Mouse (Mus musculus): ENCODE measurements around the gene Tecpr2. TPM values are rescaled to one million over a fixed set of nuclear protein-coding genes. Genes with fewer than 3 reads are reported as not detected.

Tecpr2 gene
- polyA plus RNA-seq, 1 experiment from 2014 or later = 2.3 TPM

DNA sequence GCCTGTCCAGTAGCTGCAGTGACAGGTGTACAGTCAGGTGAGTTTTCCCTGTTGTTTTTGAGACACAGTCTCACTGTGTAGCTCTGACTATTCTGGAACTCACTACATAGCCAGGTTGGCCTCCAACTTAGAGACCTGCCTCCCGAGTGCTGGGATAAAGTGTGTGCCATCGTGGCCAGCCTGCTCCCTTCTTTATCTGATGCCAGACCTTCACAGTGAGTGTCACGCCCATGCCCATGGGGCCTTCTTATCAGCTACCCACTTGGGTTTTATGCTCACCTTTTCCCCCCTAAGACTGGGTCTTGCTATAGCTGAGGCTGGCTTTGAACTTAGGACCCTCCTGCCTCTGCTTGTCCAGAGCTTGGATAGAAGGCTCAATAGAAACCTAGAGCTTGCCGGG is 19.0 kb upstream of the Tecpr2 start:
- Histone ChIP-seq H3K9me3 (ENCODE audit: control insufficient read depth, low read length) (no peaks in the 10 kb centered on the region), H3K4me3 (ENCODE audit: control insufficient read depth in 1 of 2, insufficient read depth in 1 of 2, low read depth in 1 of 2, low read length in 2 of 2) (no peak overlapping the region), H3K9ac (ENCODE audit: low read length) (no peak overlapping the region), H3K27me3 (ENCODE audit: control insufficient read depth, insufficient read depth, low read length) (no peaks in the 10 kb centered on the region), H3K4me2 (ENCODE audit: low read length) (no peak overlapping the region), H3K36me3 (ENCODE audit: control insufficient read depth, insufficient read depth, low read length) (peaks cover 92% of the 10 kb centered on the region), H3K4me1 (ENCODE audit: control insufficient read depth in 2 of 2, insufficient read depth in 2 of 2, low read length in 2 of 2) (no peaks in the 10 kb centered on the region), H3K27ac (replicated peaks in 1 of 2; ENCODE audit: control insufficient read depth in 1 of 2, insufficient read depth in 1 of 2, low read depth in 2 of 2, low read length in 2 of 2) (no peak overlapping the region)
- 76% methylated on average over 4 of the region's 4 CpGs for WGBS
- ATAC-seq (ENCODE audit: insufficient number of reproducible peaks, insufficient read depth, low FRiP score, low read depth) = no peak

DNA sequence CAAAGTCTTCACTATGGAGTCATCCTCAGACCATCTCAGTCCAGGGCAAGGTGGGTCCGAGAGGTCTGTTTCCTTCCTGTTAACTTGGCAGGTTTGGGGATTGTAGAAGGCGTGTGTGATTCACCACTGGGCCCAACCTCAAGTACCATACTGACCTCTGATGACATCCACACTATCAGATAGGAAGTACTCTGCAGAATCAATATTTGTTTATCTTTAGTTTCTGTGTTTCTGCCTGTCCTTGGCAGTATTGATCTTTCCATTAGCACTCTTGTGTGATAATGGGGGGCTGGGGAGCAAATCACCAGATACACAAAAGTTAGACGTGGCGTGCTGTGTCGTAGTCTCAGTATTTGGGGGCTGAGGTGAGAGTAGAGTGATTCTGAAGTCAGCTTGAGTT is 17.8 kb upstream of the Tecpr2 start:
- no peak for ATAC-seq (ENCODE audit: insufficient number of reproducible peaks, insufficient read depth, low FRiP score, low read depth)
- Histone ChIP-seq H3K27me3 (ENCODE audit: control insufficient read depth, insufficient read depth, low read length) (no peaks in the 10 kb centered on the region), H3K27ac (replicated peaks in 1 of 2; ENCODE audit: control insufficient read depth in 1 of 2, insufficient read depth in 1 of 2, low read depth in 2 of 2, low read length in 2 of 2) (no peak overlapping the region), H3K4me3 (ENCODE audit: control insufficient read depth in 1 of 2, insufficient read depth in 1 of 2, low read depth in 1 of 2, low read length in 2 of 2) (no peak overlapping the region), H3K9ac (ENCODE audit: low read length) (no peak overlapping the region), H3K9me3 (ENCODE audit: control insufficient read depth, low read length) (no peaks in the 10 kb centered on the region), H3K4me2 (ENCODE audit: low read length) (no peak overlapping the region), H3K4me1 (ENCODE audit: control insufficient read depth in 2 of 2, insufficient read depth in 2 of 2, low read length in 2 of 2) (no peaks in the 10 kb centered on the region), H3K36me3 (ENCODE audit: control insufficient read depth, insufficient read depth, low read length) (peaks cover 94% of the 10 kb centered on the region)
- WGBS = 87% methylated on average over 5 of the region's 5 CpGs

DNA sequence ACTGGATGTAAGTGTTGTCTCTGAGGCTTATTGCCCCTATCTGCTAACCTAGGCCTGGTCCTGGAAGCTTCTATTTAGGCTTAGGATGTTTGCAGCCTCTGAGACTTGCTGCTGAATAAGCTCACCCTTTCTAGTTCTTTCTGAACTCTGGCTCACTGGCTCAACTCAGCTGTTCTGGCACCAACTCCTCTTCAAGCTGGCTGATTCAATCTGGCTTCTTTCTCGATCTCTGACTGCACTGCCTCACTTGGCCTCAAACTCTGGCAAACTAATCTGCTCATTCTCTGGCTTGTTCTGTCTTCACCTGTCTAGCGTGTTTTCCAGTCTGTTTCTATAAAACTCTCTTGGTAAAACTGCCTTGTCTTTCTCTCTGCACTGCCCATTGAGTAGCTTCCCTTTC is 13.7 kb upstream of the Tecpr2 start:
- Histone ChIP-seq H3K27ac (replicated peaks in 1 of 2; ENCODE audit: control insufficient read depth in 1 of 2, insufficient read depth in 1 of 2, low read depth in 2 of 2, low read length in 2 of 2) (no peak overlapping the region), H3K4me3 (ENCODE audit: control insufficient read depth in 1 of 2, insufficient read depth in 1 of 2, low read depth in 1 of 2, low read length in 2 of 2) (no peak overlapping the region), H3K9ac (ENCODE audit: low read length) (no peak overlapping the region), H3K4me1 (ENCODE audit: control insufficient read depth in 2 of 2, insufficient read depth in 2 of 2, low read length in 2 of 2) (no peaks in the 10 kb centered on the region), H3K36me3 (ENCODE audit: control insufficient read depth, insufficient read depth, low read length) (peaks cover 91% of the 10 kb centered on the region), H3K27me3 (ENCODE audit: control insufficient read depth, insufficient read depth, low read length) (no peaks in the 10 kb centered on the region), H3K9me3 (ENCODE audit: control insufficient read depth, low read length) (no peaks in the 10 kb centered on the region), H3K4me2 (ENCODE audit: low read length) (no peak overlapping the region)
- no peak for ATAC-seq (ENCODE audit: insufficient number of reproducible peaks, insufficient read depth, low FRiP score, low read depth)
- 87% methylated on average over 2 of the region's 2 CpGs for WGBS

DNA sequence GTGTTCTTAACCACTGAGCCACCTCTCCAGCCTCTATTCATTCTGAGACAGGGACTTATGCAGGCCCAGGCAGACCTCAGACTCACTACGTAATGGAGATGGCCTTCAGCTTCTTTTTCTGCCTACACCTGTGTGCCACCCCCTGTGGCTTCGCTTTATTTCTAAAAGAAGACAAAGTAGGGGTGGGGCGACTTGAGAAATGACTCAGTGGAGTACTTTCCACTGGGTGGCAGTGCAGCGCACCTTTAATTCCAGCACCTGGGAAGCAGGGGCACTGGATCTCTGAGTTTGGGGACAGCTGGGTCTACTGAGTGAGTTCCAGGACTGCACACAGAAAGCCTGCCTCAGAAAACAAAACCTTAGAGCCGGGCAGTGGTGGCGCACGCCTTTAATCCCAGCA is 6.8 kb upstream of the Tecpr2 start:
- 87% methylated on average over 7 of the region's 7 CpGs for WGBS
- no peak overlapping the region for H3K9ac ChIP-seq (ENCODE audit: low read length)

DNA sequence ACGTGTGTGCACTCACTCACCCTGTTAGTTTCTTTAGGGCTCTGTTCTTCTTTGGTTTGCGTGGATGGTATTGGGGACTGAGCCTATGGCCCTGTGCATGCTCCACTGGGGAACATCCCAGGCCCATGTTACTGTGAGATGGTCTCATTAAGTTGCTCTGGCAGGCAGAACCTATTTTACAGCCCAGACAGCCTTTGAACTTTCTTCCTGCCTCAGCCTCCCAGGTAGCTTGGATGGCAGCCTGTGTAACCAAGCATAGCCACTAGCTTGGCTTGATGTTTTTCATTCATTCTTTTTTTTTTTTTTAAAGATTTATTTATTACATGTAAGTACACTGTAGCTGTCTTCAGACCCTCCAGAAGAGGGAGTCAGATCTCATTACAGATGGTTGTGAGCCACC is 3.8 kb upstream of the Tecpr2 start:
- WGBS = 93% methylated on average over 2 of the region's 2 CpGs
- H3K27ac ChIP-seq (replicated peaks in 1 of 2; ENCODE audit: control insufficient read depth in 1 of 2, insufficient read depth in 1 of 2, low read depth in 2 of 2, low read length in 2 of 2) = no peak overlapping the region
- no peak overlapping the region for H3K4me2 ChIP-seq (ENCODE audit: low read length)
- no peak overlapping the region for H3K9ac ChIP-seq (ENCODE audit: low read length)
- peaks cover 26% of the 10 kb centered on the region for H3K36me3 ChIP-seq (ENCODE audit: control insufficient read depth, insufficient read depth, low read length)
- H3K9me3 ChIP-seq (ENCODE audit: control insufficient read depth, low read length) = no peaks in the 10 kb centered on the region
- no peak overlapping the region for H3K4me3 ChIP-seq (ENCODE audit: control insufficient read depth in 1 of 2, insufficient read depth in 1 of 2, low read depth in 1 of 2, low read length in 2 of 2)
- H3K4me1 ChIP-seq (ENCODE audit: control insufficient read depth in 2 of 2, insufficient read depth in 2 of 2, low read length in 2 of 2) = peaks cover 2 to 12% of the 10 kb centered on the region in 2 experiments
- no peak for ATAC-seq (ENCODE audit: insufficient number of reproducible peaks, insufficient read depth, low FRiP score, low read depth)
- H3K27me3 ChIP-seq (ENCODE audit: control insufficient read depth, insufficient read depth, low read length) = no peaks in the 10 kb centered on the region

More for the DNA sequence above, 6.8 kb upstream of the Tecpr2 start:
- Histone ChIP-seq H3K27me3 (ENCODE audit: control insufficient read depth, insufficient read depth, low read length) (no peaks in the 10 kb centered on the region), H3K36me3 (ENCODE audit: control insufficient read depth, insufficient read depth, low read length) (peaks cover 52% of the 10 kb centered on the region), H3K4me1 (ENCODE audit: control insufficient read depth in 2 of 2, insufficient read depth in 2 of 2, low read length in 2 of 2) (no peaks in the 10 kb centered on the region), H3K27ac (replicated peaks in 1 of 2; ENCODE audit: control insufficient read depth in 1 of 2, insufficient read depth in 1 of 2, low read depth in 2 of 2, low read length in 2 of 2) (no peak overlapping the region), H3K4me3 (ENCODE audit: control insufficient read depth in 1 of 2, insufficient read depth in 1 of 2, low read depth in 1 of 2, low read length in 2 of 2) (no peak overlapping the region), H3K9me3 (ENCODE audit: control insufficient read depth, low read length) (no peaks in the 10 kb centered on the region), H3K4me2 (ENCODE audit: low read length) (no peak overlapping the region)
- no peak for ATAC-seq (ENCODE audit: insufficient number of reproducible peaks, insufficient read depth, low FRiP score, low read depth)

DNA sequence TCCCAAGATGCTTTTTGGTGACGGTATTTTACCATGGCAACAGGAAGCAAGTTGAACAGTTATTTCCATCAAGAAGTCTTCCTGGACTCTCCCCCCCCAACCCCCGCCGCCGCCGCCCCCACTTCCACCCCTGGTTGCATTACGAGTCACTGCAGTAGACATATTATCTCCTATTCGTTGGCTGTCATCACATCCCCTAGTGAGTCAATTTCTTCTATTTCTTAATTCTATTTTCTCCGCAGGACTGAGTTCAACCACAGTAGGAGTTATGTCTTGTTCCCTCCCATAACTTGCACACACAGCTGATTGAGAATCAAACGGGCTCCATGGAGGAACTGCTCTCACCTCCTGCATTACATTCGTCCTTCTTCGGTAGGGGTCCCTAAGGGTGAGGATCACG is 958 bp upstream of the Tecpr2 start:
- WGBS = 31% methylated on average over 12 of the region's 12 CpGs
- Histone ChIP-seq H3K27me3 (ENCODE audit: control insufficient read depth, insufficient read depth, low read length) (no peaks in the 10 kb centered on the region), H3K4me1 (ENCODE audit: control insufficient read depth in 2 of 2, insufficient read depth in 2 of 2, low read length in 2 of 2) (peaks cover 2 to 13% of the 10 kb centered on the region in 2 experiments), H3K9me3 (ENCODE audit: control insufficient read depth, low read length) (no peaks in the 10 kb centered on the region), H3K36me3 (ENCODE audit: control insufficient read depth, insufficient read depth, low read length) (peaks cover 6% of the 10 kb centered on the region), H3K27ac (replicated peaks in 1 of 2; ENCODE audit: control insufficient read depth in 1 of 2, insufficient read depth in 1 of 2, low read depth in 2 of 2, low read length in 2 of 2) (peak overlapping the region in 1 of 2 experiments; percentile 80; a peak in 1 of 4 replicates), H3K4me3 (ENCODE audit: control insufficient read depth in 1 of 2, insufficient read depth in 1 of 2, low read depth in 1 of 2, low read length in 2 of 2) (peak overlapping the region; percentile 72 to 85), H3K9ac (ENCODE audit: low read length) (peak overlapping the region; percentile 86), H3K4me2 (ENCODE audit: low read length) (peak overlapping the region; percentile 97)
- ATAC-seq (ENCODE audit: insufficient number of reproducible peaks, insufficient read depth, low FRiP score, low read depth) = no peak

DNA sequence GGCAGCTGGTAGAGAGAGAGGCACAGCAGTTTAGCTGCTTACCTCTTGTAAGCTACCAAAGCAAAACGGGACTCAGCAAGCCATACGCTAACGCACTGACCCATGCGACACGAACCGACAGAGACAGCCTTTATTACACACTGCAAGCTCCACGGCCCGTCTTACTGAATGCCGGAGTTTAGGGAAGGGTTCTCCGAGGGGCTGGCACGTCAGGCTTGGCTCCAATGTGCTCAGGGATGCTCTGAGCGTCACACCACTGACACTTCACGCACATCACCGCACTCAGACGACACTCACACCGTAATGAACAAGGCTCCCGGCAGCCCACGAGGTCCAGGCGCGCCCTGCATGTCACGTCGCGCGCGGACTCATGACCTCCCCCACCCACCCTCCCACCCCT is 458 bp upstream of the Tecpr2 start:
- H3K4me3 ChIP-seq (ENCODE audit: control insufficient read depth in 1 of 2, insufficient read depth in 1 of 2, low read depth in 1 of 2, low read length in 2 of 2) = peak overlapping the region; percentile 72 to 85
- peaks cover 2% of the 10 kb centered on the region; the same call in 1 of the 2 replicates for H3K36me3 ChIP-seq (ENCODE audit: control insufficient read depth, insufficient read depth, low read length)

DNA sequence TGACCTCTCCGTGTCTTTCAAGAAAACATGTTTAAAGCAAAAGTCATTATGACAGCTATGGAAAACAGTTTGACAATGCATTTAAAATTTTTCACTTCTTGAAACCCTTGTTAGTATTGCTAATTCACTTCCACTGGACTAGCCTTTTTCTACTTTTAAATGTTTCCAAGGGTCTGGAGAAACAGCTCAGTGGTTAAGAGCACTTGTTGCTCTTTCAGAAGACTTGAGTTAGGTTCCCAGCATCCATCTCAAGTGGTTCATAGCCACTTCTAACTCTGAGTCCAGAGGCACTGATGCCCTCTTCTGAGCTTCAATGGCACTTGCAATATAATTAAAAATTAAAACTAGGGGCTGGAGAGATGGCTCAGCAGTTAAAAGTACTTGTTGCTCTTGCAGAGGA is 2.8 kb downstream of the Tecpr2 start:
- 90% methylated on average over 1 of the region's 1 CpGs for WGBS
- Histone ChIP-seq H3K4me1 (ENCODE audit: control insufficient read depth in 2 of 2, insufficient read depth in 2 of 2, low read length in 2 of 2) (peaks cover 2 to 13% of the 10 kb centered on the region in 2 experiments), H3K4me2 (ENCODE audit: low read length) (no peak overlapping the region), H3K9me3 (ENCODE audit: control insufficient read depth, low read length) (no peaks in the 10 kb centered on the region), H3K36me3 (ENCODE audit: control insufficient read depth, insufficient read depth, low read length) (peaks cover 4% of the 10 kb centered on the region; the same call in 1 of the 2 replicates), H3K27me3 (ENCODE audit: control insufficient read depth, insufficient read depth, low read length) (no peaks in the 10 kb centered on the region), H3K9ac (ENCODE audit: low read length) (no peak overlapping the region), H3K27ac (replicated peaks in 1 of 2; ENCODE audit: control insufficient read depth in 1 of 2, insufficient read depth in 1 of 2, low read depth in 2 of 2, low read length in 2 of 2) (no peak overlapping the region), H3K4me3 (ENCODE audit: control insufficient read depth in 1 of 2, insufficient read depth in 1 of 2, low read depth in 1 of 2, low read length in 2 of 2) (no peak overlapping the region)
- ATAC-seq (ENCODE audit: insufficient number of reproducible peaks, insufficient read depth, low FRiP score, low read depth) = no peak

More for the DNA sequence above, 458 bp upstream of the Tecpr2 start:
- H3K9ac ChIP-seq (ENCODE audit: low read length) = peak overlapping the region; percentile 86
- under 1% methylated on average over 25 of the region's 25 CpGs for WGBS
- peaks cover 2 to 13% of the 10 kb centered on the region in 2 experiments for H3K4me1 ChIP-seq (ENCODE audit: control insufficient read depth in 2 of 2, insufficient read depth in 2 of 2, low read length in 2 of 2)
- H3K27ac ChIP-seq (replicated peaks in 1 of 2; ENCODE audit: control insufficient read depth in 1 of 2, insufficient read depth in 1 of 2, low read depth in 2 of 2, low read length in 2 of 2) = peak overlapping the region in 1 of 2 experiments; percentile 80; a peak in 2 of 4 replicates
- ATAC-seq (ENCODE audit: insufficient number of reproducible peaks, insufficient read depth, low FRiP score, low read depth) = no peak
- no peaks in the 10 kb centered on the region for H3K9me3 ChIP-seq (ENCODE audit: control insufficient read depth, low read length)
- H3K27me3 ChIP-seq (ENCODE audit: control insufficient read depth, insufficient read depth, low read length) = no peaks in the 10 kb centered on the region
- peak overlapping the region; percentile 97 for H3K4me2 ChIP-seq (ENCODE audit: low read length)
